Mouse (Mus musculus) myocyte (in vitro differentiated cells): ENCODE data around the gene St8sia4. TPM values are rescaled to one million over a fixed set of nuclear protein-coding genes. Genes with fewer than 3 reads are reported as not detected.

ENCODE experiments used
- H3K27me3 ChIP-seq: one replicate; pipeline ENCODE4 v1.6.1; 2011; ENCODE audit not compliant: control insufficient read depth, insufficient read depth, insufficient read length
- H3K36me3 ChIP-seq: one replicate; pipeline ENCODE4 v1.6.1; 2011; ENCODE audit not compliant: control insufficient read depth, insufficient read depth
- H3K4me2 ChIP-seq: one replicate; pipeline ENCODE4 v1.6.1; 2011; ENCODE audit warnings: low read depth, control low read depth
- H3K4me3 ChIP-seq: one replicate; pipeline ENCODE4 v1.5.1; 2011; ENCODE audit warnings: mild to moderate bottlenecking, control low read depth, moderate library complexity
- H3K79me2 ChIP-seq: one replicate; pipeline ENCODE4 v1.6.1; 2011; ENCODE audit not compliant: control insufficient read depth, insufficient read depth
- H3ac ChIP-seq: one replicate; pipeline ENCODE4 v1.6.1; 2011; ENCODE audit not compliant: control insufficient read depth, insufficient read length
- CEBPB ChIP-seq: IDR thresholded peaks from 2 replicates; pipeline ENCODE4 v1.6.1; 2011; ENCODE audit warnings: mild to moderate bottlenecking, moderate library complexity; ENCODE audit not compliant: poor library complexity, insufficient read depth, severe bottlenecking
- E2F4 ChIP-seq: IDR thresholded peaks from one replicate; pipeline ENCODE4 v1.6.1; 2011; ENCODE audit warnings: mild to moderate bottlenecking, control low read depth, moderate library complexity; ENCODE audit not compliant: insufficient read depth
- MAX ChIP-seq: IDR thresholded peaks from one replicate; pipeline ENCODE4 v1.6.1; 2011; ENCODE audit warnings: low read depth, mild to moderate bottlenecking, control low read depth
- MYOD1 ChIP-seq, 3 experiments: IDR thresholded peaks; one replicate each; pipeline ENCODE4 v1.6.1; 2011; ENCODE audit warnings: control low read depth in 2 of 3, low read depth in 2 of 3, mild to moderate bottlenecking in 2 of 3, moderate library complexity in 1 of 3; ENCODE audit not compliant: insufficient read length in 2 of 3, control insufficient read depth in 1 of 3
- MYOG ChIP-seq, 3 experiments: IDR thresholded peaks; one replicate each; pipeline ENCODE4 v1.6.1; 2011; ENCODE audit warnings: control low read depth in 2 of 3, low read depth in 2 of 3, mild to moderate bottlenecking in 2 of 3; ENCODE audit not compliant: insufficient read length in 2 of 3, control insufficient read depth in 1 of 3, insufficient read depth in 1 of 3
- POLR2A ChIP-seq: IDR thresholded peaks from one replicate; pipeline ENCODE4 v1.6.1; 2011; ENCODE audit warnings: low read depth, mild to moderate bottlenecking, control low read depth, moderate library complexity; ENCODE audit not compliant: insufficient read length
- POLR2AphosphoS2 ChIP-seq: IDR thresholded peaks from one replicate; pipeline ENCODE4 v1.6.1; 2011; ENCODE audit warnings: low read depth, control low read depth; ENCODE audit not compliant: insufficient read length
- REST ChIP-seq: IDR thresholded peaks from one replicate; pipeline ENCODE4 v1.6.1; 2011; ENCODE audit warnings: mild to moderate bottlenecking, control low read depth, moderate library complexity; ENCODE audit not compliant: insufficient read depth, insufficient read length
- SRF ChIP-seq: IDR thresholded peaks from one replicate; pipeline ENCODE4 v1.6.1; 2011; ENCODE audit warnings: low read depth; ENCODE audit not compliant: control insufficient read depth, insufficient read length
- TCF12 ChIP-seq: IDR thresholded peaks from one replicate; pipeline ENCODE4 v1.6.1; 2011; ENCODE audit warnings: mild to moderate bottlenecking, control low read depth; ENCODE audit not compliant: poor library complexity, insufficient read depth, severe bottlenecking
- TCF3 ChIP-seq: IDR thresholded peaks from one replicate; pipeline ENCODE4 v1.6.1; 2011; ENCODE audit warnings: low read depth, control low read depth; ENCODE audit not compliant: insufficient read length
- USF1 ChIP-seq: IDR thresholded peaks from one replicate; pipeline ENCODE4 v1.6.1; 2011; ENCODE audit warnings: low read depth, mild to moderate bottlenecking, control low read depth, moderate library complexity
- polyA plus RNA-seq: library from polyadenylated mRNA; unstranded; fragments of >200 nt; fragmentation: generic; extraction: Trizol; gene quantifications from one replicate; pipeline ENCODE4 v1.2.1, GENCODE M21; 2012; ENCODE audit warnings: missing spikeins

St8sia4 gene
- polyA plus RNA-seq, 1 experiment = 0.20 TPM

GRCm38 (mm10) chr1:95598108-95598507, 69.3 kb downstream of the St8sia4 start:
- H3ac ChIP-seq = no peak overlapping the region
- H3K4me2 ChIP-seq = no peak overlapping the region
- no peaks in the 10 kb centered on the region for H3K36me3 ChIP-seq
- no peak for TF ChIP-seq MYOD1 (IDR thresholded peaks at IDR 0.05; ENCODE audit: control insufficient read depth in 1 of 3, insufficient read length in 2 of 3, low read depth in 2 of 3)
- no peak for TF ChIP-seq POLR2A
- no peak for TF ChIP-seq TCF12
- TF ChIP-seq MAX = no peak
- TF ChIP-seq TCF3 = no peak
- no peak for TF ChIP-seq MYOG (IDR thresholded peaks at IDR 0.05; ENCODE audit: control insufficient read depth in 1 of 3, insufficient read depth in 1 of 3, insufficient read length in 2 of 3, low read depth in 2 of 3)
- no peak for TF ChIP-seq E2F4
- TF ChIP-seq USF1 = no peak
- TF ChIP-seq POLR2AphosphoS2 = no peak
- no peaks in the 10 kb centered on the region for H3K27me3 ChIP-seq
- no peak overlapping the region for H3K4me3 ChIP-seq
- no peaks in the 10 kb centered on the region for H3K79me2 ChIP-seq

GRCm38 (mm10) chr1:95596825-95597224, 70.5 kb downstream of the St8sia4 start:
- TF ChIP-seq USF1 = no peak
- no peak for TF ChIP-seq POLR2AphosphoS2
- no peak for TF ChIP-seq TCF12
- no peak for TF ChIP-seq E2F4
- no peak for TF ChIP-seq MAX
- no peak for TF ChIP-seq MYOD1 (IDR thresholded peaks at IDR 0.05; ENCODE audit: control insufficient read depth in 1 of 3, insufficient read length in 2 of 3, low read depth in 2 of 3)
- no peak for TF ChIP-seq REST
- no peak for TF ChIP-seq POLR2A
- TF ChIP-seq TCF3 = no peak
- no peak for TF ChIP-seq SRF
- TF ChIP-seq MYOG (IDR thresholded peaks at IDR 0.05; ENCODE audit: control insufficient read depth in 1 of 3, insufficient read depth in 1 of 3, insufficient read length in 2 of 3, low read depth in 2 of 3) = no peak
- TF ChIP-seq CEBPB = no peak
- H3K79me2 ChIP-seq = no peaks in the 10 kb centered on the region
- no peaks in the 10 kb centered on the region for H3K27me3 ChIP-seq
- no peak overlapping the region for H3K4me2 ChIP-seq
- H3K36me3 ChIP-seq = no peaks in the 10 kb centered on the region
- H3ac ChIP-seq = no peak overlapping the region
- H3K4me3 ChIP-seq = no peak overlapping the region

GRCm38 (mm10) chr1:95591101-95591500, 76.3 kb downstream of the St8sia4 start:
- H3K4me2 ChIP-seq = no peak overlapping the region
- H3K79me2 ChIP-seq = no peaks in the 10 kb centered on the region
- H3K27me3 ChIP-seq = no peaks in the 10 kb centered on the region
- H3ac ChIP-seq = no peak overlapping the region
- no peak for TF ChIP-seq CEBPB
- no peak for TF ChIP-seq POLR2A
- TF ChIP-seq MYOD1 (IDR thresholded peaks at IDR 0.05; ENCODE audit: control insufficient read depth in 1 of 3, insufficient read length in 2 of 3, low read depth in 2 of 3) = no peak
- no peak for TF ChIP-seq SRF
- no peak for TF ChIP-seq POLR2AphosphoS2
- TF ChIP-seq USF1 = no peak
- no peak for TF ChIP-seq REST
- TF ChIP-seq MAX = no peak
- TF ChIP-seq MYOG (IDR thresholded peaks at IDR 0.05; ENCODE audit: control insufficient read depth in 1 of 3, insufficient read depth in 1 of 3, insufficient read length in 2 of 3, low read depth in 2 of 3) = no peak
- TF ChIP-seq E2F4 = no peak
- no peak for TF ChIP-seq TCF12
- no peak for TF ChIP-seq TCF3
- H3K4me3 ChIP-seq = no peak overlapping the region
- H3K36me3 ChIP-seq = no peaks in the 10 kb centered on the region

- TF ChIP-seq USF1 (no peak), TCF12 (no peak), MYOG (IDR thresholded peaks at IDR 0.05; ENCODE audit: control insufficient read depth in 1 of 3, insufficient read depth in 1 of 3, insufficient read length in 2 of 3, low read depth in 2 of 3) (no peak), TCF3 (no peak), POLR2AphosphoS2 (no peak), REST (no peak), MAX (no peak), E2F4 (no peak), POLR2A (no peak), MYOD1 (IDR thresholded peaks at IDR 0.05; ENCODE audit: control insufficient read depth in 1 of 3, insufficient read length in 2 of 3, low read depth in 2 of 3) (no peak), SRF (no peak), CEBPB (no peak)
- Histone ChIP-seq H3K36me3 (no peaks in the 10 kb centered on the region), H3K79me2 (no peaks in the 10 kb centered on the region), H3ac (no peak overlapping the region), H3K27me3 (no peaks in the 10 kb centered on the region), H3K4me3 (no peak overlapping the region), H3K4me2 (no peak overlapping the region)
Observed at GRCm38 (mm10) chr1:95590108-95590507, 77.3 kb downstream of the St8sia4 start.

GRCm38 (mm10) chr1:95589471-95589870, 77.9 kb downstream of the St8sia4 start:
- Histone ChIP-seq H3ac (no peak overlapping the region), H3K27me3 (no peaks in the 10 kb centered on the region), H3K36me3 (no peaks in the 10 kb centered on the region), H3K4me2 (no peak overlapping the region), H3K79me2 (no peaks in the 10 kb centered on the region), H3K4me3 (no peak overlapping the region)
- TF ChIP-seq MYOD1 (IDR thresholded peaks at IDR 0.05; ENCODE audit: control insufficient read depth in 1 of 3, insufficient read length in 2 of 3, low read depth in 2 of 3) (no peak), MAX (no peak), POLR2A (no peak), MYOG (IDR thresholded peaks at IDR 0.05; ENCODE audit: control insufficient read depth in 1 of 3, insufficient read depth in 1 of 3, insufficient read length in 2 of 3, low read depth in 2 of 3) (no peak), E2F4 (no peak), TCF12 (no peak), CEBPB (no peak), POLR2AphosphoS2 (no peak), USF1 (no peak)
